Mouse (Mus musculus): ENCODE data around the gene Casq2. TPM values are rescaled to one million over a fixed set of nuclear protein-coding genes. Genes with fewer than 3 reads are reported as not detected.

Casq2 gene
- polyA plus RNA-seq, 1 experiment from 2014 or later, result 33.8 TPM

GRCm38 (mm10) chr3:102130478-102130877, 44.3 kb downstream of the Casq2 start:
- Histone ChIP-seq H3K9me3 (replicated peaks; ENCODE audit: control insufficient read depth, low read length) (no peaks in the 10 kb centered on the region), H3K4me3 (ENCODE audit: low read depth, low read length) (no peak overlapping the region), H3K4me1 (ENCODE audit: control insufficient read depth, insufficient read depth, low read length) (peaks cover 4% of the 10 kb centered on the region; the same call in 1 of the 2 replicates), H3K36me3 (ENCODE audit: control insufficient read depth, insufficient read depth, low read length) (no peaks in the 10 kb centered on the region), H3K4me2 (no peak overlapping the region), H3K9ac (ENCODE audit: low read depth, low read length) (no peak overlapping the region), H3K27ac (ENCODE audit: low read depth, low read length) (no peak overlapping the region), H3K27me3 (ENCODE audit: control insufficient read depth, insufficient read depth, low read length) (no peaks in the 10 kb centered on the region)
- no peak for ATAC-seq (replicated peaks; ENCODE audit: insufficient number of reproducible peaks, low FRiP score, low TSS enrichment)
- WGBS (ENCODE audit: insufficient replicate concordance), result 66% methylated on average over 6 of the region's 6 CpGs

GRCm38 (mm10) chr3:102131627-102132324, 45.6 kb downstream of the Casq2 start:
- Histone ChIP-seq H3K4me1 (ENCODE audit: control insufficient read depth, insufficient read depth, low read length) (peaks cover 15% of the 10 kb centered on the region), H3K27me3 (ENCODE audit: control insufficient read depth, insufficient read depth, low read length) (no peaks in the 10 kb centered on the region), H3K36me3 (ENCODE audit: control insufficient read depth, insufficient read depth, low read length) (no peaks in the 10 kb centered on the region), H3K27ac (ENCODE audit: low read depth, low read length) (no peak overlapping the region), H3K4me2 (no peak overlapping the region), H3K4me3 (ENCODE audit: low read depth, low read length) (no peak overlapping the region), H3K9ac (ENCODE audit: low read depth, low read length) (no peak overlapping the region), H3K9me3 (replicated peaks; ENCODE audit: control insufficient read depth, low read length) (no peaks in the 10 kb centered on the region)
- 91% methylated on average over 9 of the region's 9 CpGs for WGBS (ENCODE audit: insufficient replicate concordance)
- ATAC-seq (replicated peaks; ENCODE audit: insufficient number of reproducible peaks, low FRiP score, low TSS enrichment), result no peak

GRCm38 (mm10) chr3:102135389-102136113, 49.3 kb downstream of the Casq2 start:
- ATAC-seq (replicated peaks; ENCODE audit: insufficient number of reproducible peaks, low FRiP score, low TSS enrichment), result no peak
- H3K4me3 ChIP-seq (ENCODE audit: low read depth, low read length), result no peak overlapping the region
- 26% methylated on average over 10 of the region's 10 CpGs for WGBS (ENCODE audit: insufficient replicate concordance)

DNA sequence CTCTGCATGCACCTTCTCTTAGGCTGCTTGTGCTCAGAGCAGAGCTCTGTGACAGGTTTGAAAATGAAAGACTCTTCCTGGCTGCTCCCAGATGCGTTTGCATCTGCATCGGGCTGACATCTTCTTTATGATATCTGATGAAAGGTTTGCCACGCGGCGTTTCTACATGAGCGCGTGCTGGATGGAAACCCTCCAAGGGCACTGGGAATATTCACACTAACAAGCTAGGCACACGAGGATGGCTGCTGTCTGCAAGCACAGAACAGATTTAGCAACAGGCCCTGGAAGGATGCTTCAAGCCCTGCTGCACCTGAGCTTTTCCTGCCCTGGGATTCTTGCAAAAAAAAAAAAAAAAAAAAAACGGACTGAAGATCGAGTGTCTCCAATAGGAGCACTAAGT, 50.9 kb downstream of the Casq2 start:
- Histone ChIP-seq H3K9me3 (replicated peaks; ENCODE audit: control insufficient read depth, low read length) (no peaks in the 10 kb centered on the region), H3K4me2 (no peak overlapping the region), H3K27ac (ENCODE audit: low read depth, low read length) (no peak overlapping the region), H3K9ac (ENCODE audit: low read depth, low read length) (no peak overlapping the region), H3K36me3 (ENCODE audit: control insufficient read depth, insufficient read depth, low read length) (no peaks in the 10 kb centered on the region), H3K4me3 (ENCODE audit: low read depth, low read length) (no peak overlapping the region), H3K27me3 (ENCODE audit: control insufficient read depth, insufficient read depth, low read length) (peaks cover 4% of the 10 kb centered on the region; the same call in 1 of the 2 replicates), H3K4me1 (ENCODE audit: control insufficient read depth, insufficient read depth, low read length) (peaks cover 12% of the 10 kb centered on the region)
- WGBS (ENCODE audit: insufficient replicate concordance), result 76% methylated on average over 10 of the region's 10 CpGs
- ATAC-seq (replicated peaks; ENCODE audit: insufficient number of reproducible peaks, low FRiP score, low TSS enrichment), result no peak

More at GRCm38 (mm10) chr3:102135389-102136113, 49.3 kb downstream of the Casq2 start:
- Histone ChIP-seq H3K9me3 (replicated peaks; ENCODE audit: control insufficient read depth, low read length) (no peaks in the 10 kb centered on the region), H3K36me3 (ENCODE audit: control insufficient read depth, insufficient read depth, low read length) (no peaks in the 10 kb centered on the region), H3K4me1 (ENCODE audit: control insufficient read depth, insufficient read depth, low read length) (peaks cover 15% of the 10 kb centered on the region), H3K9ac (ENCODE audit: low read depth, low read length) (peak overlapping the region; percentile 24; the same call in 1 of the 2 replicates), H3K27ac (ENCODE audit: low read depth, low read length) (0 out of 2 replicates have a peak overlapping the region, but pooled peaks have one; percentile 1), H3K4me2 (no peak overlapping the region), H3K27me3 (ENCODE audit: control insufficient read depth, insufficient read depth, low read length) (peaks cover 4% of the 10 kb centered on the region; the same call in 1 of the 2 replicates)

- no peaks in the 10 kb centered on the region for H3K9me3 ChIP-seq (replicated peaks; ENCODE audit: control insufficient read depth, low read length)
- H3K27me3 ChIP-seq (ENCODE audit: control insufficient read depth, insufficient read depth, low read length), result peaks cover 4% of the 10 kb centered on the region; the same call in 1 of the 2 replicates
- H3K4me3 ChIP-seq (ENCODE audit: low read depth, low read length), result no peak overlapping the region
- no peak overlapping the region for H3K27ac ChIP-seq (ENCODE audit: low read depth, low read length)
- no peak for ATAC-seq (replicated peaks; ENCODE audit: insufficient number of reproducible peaks, low FRiP score, low TSS enrichment)
- H3K36me3 ChIP-seq (ENCODE audit: control insufficient read depth, insufficient read depth, low read length), result no peaks in the 10 kb centered on the region
- H3K4me2 ChIP-seq, result no peak overlapping the region
- H3K9ac ChIP-seq (ENCODE audit: low read depth, low read length), result no peak overlapping the region
- WGBS (ENCODE audit: insufficient replicate concordance), result 82% methylated on average over 6 of the region's 6 CpGs
- peaks cover 17% of the 10 kb centered on the region for H3K4me1 ChIP-seq (ENCODE audit: control insufficient read depth, insufficient read depth, low read length)
Observed at GRCm38 (mm10) chr3:102138899-102139298, 52.7 kb downstream of the Casq2 start.

- no peaks in the 10 kb centered on the region for H3K9me3 ChIP-seq (replicated peaks; ENCODE audit: control insufficient read depth, low read length)
- no peak for ATAC-seq (replicated peaks; ENCODE audit: insufficient number of reproducible peaks, low FRiP score, low TSS enrichment)
- 89% methylated on average over 6 of the region's 6 CpGs for WGBS (ENCODE audit: insufficient replicate concordance)
- no peak overlapping the region for H3K27ac ChIP-seq (ENCODE audit: low read depth, low read length)
- peaks cover 29% of the 10 kb centered on the region for H3K4me1 ChIP-seq (ENCODE audit: control insufficient read depth, insufficient read depth, low read length)
- no peak overlapping the region for H3K4me2 ChIP-seq
- H3K36me3 ChIP-seq (ENCODE audit: control insufficient read depth, insufficient read depth, low read length), result no peaks in the 10 kb centered on the region
- H3K4me3 ChIP-seq (ENCODE audit: low read depth, low read length), result no peak overlapping the region
- H3K27me3 ChIP-seq (ENCODE audit: control insufficient read depth, insufficient read depth, low read length), result peaks cover 4% of the 10 kb centered on the region; the same call in 1 of the 2 replicates
- H3K9ac ChIP-seq (ENCODE audit: low read depth, low read length), result no peak overlapping the region
Observed at GRCm38 (mm10) chr3:102140606-102141005, 54.4 kb downstream of the Casq2 start.

GRCm38 (mm10) chr3:102141451-102141850, 55.2 kb downstream of the Casq2 start:
- no peak overlapping the region for H3K27ac ChIP-seq (ENCODE audit: low read depth, low read length)
- WGBS (ENCODE audit: insufficient replicate concordance), result 66% methylated on average over 2 of the region's 2 CpGs
- H3K36me3 ChIP-seq (ENCODE audit: control insufficient read depth, insufficient read depth, low read length), result no peaks in the 10 kb centered on the region
- no peaks in the 10 kb centered on the region for H3K9me3 ChIP-seq (replicated peaks; ENCODE audit: control insufficient read depth, low read length)
- ATAC-seq (replicated peaks; ENCODE audit: insufficient number of reproducible peaks, low FRiP score, low TSS enrichment), result no peak
- peaks cover 26% of the 10 kb centered on the region for H3K4me1 ChIP-seq (ENCODE audit: control insufficient read depth, insufficient read depth, low read length)
- no peak overlapping the region for H3K4me2 ChIP-seq
- H3K27me3 ChIP-seq (ENCODE audit: control insufficient read depth, insufficient read depth, low read length), result peaks cover 4% of the 10 kb centered on the region; the same call in 1 of the 2 replicates
- no peak overlapping the region for H3K4me3 ChIP-seq (ENCODE audit: low read depth, low read length)
- H3K9ac ChIP-seq (ENCODE audit: low read depth, low read length), result no peak overlapping the region

DNA sequence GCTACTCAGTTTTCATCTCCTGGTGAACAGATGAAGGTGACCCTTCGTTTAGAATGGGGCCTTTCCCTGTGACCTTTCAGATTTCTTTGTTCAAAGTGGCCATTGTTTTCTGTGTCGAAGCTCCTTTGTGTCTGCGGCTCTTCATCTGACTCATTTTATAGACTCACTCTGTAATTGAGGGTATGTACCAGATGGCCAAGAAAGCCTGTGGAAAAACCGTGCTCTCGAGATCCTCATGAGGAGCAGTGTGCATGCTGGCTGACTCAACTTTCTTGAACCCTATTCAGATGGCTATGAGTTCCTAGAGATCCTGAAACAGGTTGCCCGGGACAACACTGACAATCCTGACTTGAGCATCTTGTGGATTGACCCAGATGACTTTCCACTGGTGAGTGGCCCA, 55.7 kb downstream of the Casq2 start:
- no peak overlapping the region for H3K9ac ChIP-seq (ENCODE audit: low read depth, low read length)
- no peaks in the 10 kb centered on the region for H3K9me3 ChIP-seq (replicated peaks; ENCODE audit: control insufficient read depth, low read length)
- WGBS (ENCODE audit: insufficient replicate concordance), result 80% methylated on average over 6 of the region's 6 CpGs

More for the DNA sequence above, 55.7 kb downstream of the Casq2 start:
- H3K27me3 ChIP-seq (ENCODE audit: control insufficient read depth, insufficient read depth, low read length), result peaks cover 4% of the 10 kb centered on the region; the same call in 1 of the 2 replicates
- H3K4me3 ChIP-seq (ENCODE audit: low read depth, low read length), result no peak overlapping the region
- no peak overlapping the region for H3K4me2 ChIP-seq
- no peaks in the 10 kb centered on the region for H3K36me3 ChIP-seq (ENCODE audit: control insufficient read depth, insufficient read depth, low read length)
- no peak for ATAC-seq (replicated peaks; ENCODE audit: insufficient number of reproducible peaks, low FRiP score, low TSS enrichment)
- H3K27ac ChIP-seq (ENCODE audit: low read depth, low read length), result no peak overlapping the region
- peaks cover 24% of the 10 kb centered on the region for H3K4me1 ChIP-seq (ENCODE audit: control insufficient read depth, insufficient read depth, low read length)
